Mouse (Mus musculus) ovary, postnatal 14 days (tissue): Measurements from ENCODE around the gene Olfr834.

Experiments
- DNase-seq: peaks from one replicate; pipeline ENCODE4 v3.0.0; 2022; ENCODE audit warnings: low spot score

The Olfr834 gene

GRCm38 (mm10) chr9:18987690-18988089 is at the start of gene Olfr834:
Olfr834 (plus strand) TSS chr9:18987990.
- DNase-seq: no peak

DNA sequence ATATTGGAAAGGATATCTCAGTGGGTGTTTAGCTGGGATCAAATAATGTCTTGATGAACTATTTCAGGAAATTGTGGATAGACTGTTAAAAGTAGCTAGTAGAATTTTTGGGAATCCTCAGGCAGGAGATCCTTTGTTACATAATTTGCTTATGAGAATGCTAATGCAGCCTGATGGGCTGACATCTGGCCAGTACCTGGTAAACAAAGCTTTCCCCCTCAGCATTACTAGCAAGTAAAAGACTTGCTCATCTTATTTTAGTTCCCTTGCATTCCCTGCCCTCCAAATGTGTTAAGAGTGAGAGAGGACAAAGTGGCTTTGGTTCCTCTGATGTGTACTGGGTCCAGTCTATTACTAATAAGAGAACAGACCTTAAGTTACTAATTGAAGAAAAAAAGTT is 25.8 kb upstream of the Olfr834 start:
- DNase-seq: no peak

DNA sequence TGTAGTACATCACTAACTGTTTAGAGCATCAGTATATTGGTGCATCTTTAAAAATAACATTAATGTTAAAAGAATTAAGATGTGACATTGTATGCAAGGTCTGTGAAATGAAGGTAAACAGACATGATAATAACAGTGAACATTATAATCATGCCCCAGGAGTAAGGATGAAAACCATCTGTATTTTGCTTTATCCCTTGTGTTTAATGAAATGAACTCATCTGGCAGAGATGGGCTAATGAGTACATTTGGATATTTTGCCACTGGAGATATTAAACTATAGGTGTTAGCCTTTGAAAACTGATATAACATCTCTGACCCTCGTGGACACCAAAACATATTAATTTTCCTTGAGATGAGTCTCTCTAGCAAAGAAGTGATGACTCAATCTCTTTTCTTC is 44.6 kb downstream of the Olfr834 start, which contains the start of gene Olfr835:
TSS of gene Olfr835 (plus strand) at position 301 of the 400 bp plus-strand sequence.
- DNase-seq: no peak
